Mouse (Mus musculus) WW6 (cell line): ENCODE data around the gene Acot8.
"Not testable (repeated sequence)": the region's sequence is repeated elsewhere in the genome, so short reads cannot be mapped to it uniquely, and the experiment has no call there.

ENCODE experiments used
- DNase-seq: peaks from one replicate; pipeline ENCODE4 v3.0.0-alpha.2; 2013; ENCODE audit warnings: low read depth, low spot score

The Acot8 gene

GRCm38 (mm10) chr2:164813557-164813956 lies 8.9 kb upstream of the Acot8 start:
- DNase-seq: no peak

DNA sequence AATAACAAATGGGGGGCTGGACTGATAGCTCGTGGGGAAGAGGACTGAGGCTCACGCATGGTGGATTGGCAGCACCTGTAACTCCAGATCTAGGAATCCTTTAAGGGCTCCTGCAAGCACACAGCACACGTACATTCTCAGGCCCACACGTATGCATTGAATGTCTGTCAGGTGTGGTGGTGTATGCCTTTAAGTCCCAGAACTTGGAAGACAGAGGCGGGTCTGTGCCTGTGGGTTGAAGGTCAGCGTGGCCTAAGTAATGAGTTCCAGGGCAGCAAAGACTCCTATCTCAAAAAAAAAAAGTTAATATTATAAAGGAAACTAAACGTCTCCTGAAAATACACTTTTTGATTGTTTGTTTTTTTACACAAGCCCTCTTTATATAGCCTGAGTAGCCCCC lies 1.9 kb upstream of the Acot8 start:
- no peak for DNase-seq

DNA sequence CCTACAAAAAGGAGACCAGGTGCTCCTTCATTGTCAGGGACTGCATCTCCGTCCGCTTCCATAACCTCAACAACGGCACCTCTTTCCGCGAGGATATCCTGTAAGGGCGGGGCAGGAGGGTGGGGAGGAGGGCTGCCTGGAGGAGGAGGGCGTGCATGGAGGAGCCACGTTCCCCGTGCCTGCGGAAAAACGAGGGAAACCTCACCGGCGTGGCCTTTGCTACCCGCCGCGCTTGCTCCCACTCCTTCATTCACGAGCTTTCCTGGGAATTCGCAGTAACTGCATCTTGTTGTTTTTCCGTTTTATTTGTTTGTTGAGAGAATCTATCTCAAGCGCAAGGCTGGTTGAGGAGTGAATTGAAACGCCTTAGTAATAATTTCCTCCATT lies 643 bp upstream of the Acot8 start:
- no peak for DNase-seq

- no peak for DNase-seq
Observed at GRCm38 (mm10) chr2:164803921-164804313, 765 bp downstream of the Acot8 start.

DNA sequence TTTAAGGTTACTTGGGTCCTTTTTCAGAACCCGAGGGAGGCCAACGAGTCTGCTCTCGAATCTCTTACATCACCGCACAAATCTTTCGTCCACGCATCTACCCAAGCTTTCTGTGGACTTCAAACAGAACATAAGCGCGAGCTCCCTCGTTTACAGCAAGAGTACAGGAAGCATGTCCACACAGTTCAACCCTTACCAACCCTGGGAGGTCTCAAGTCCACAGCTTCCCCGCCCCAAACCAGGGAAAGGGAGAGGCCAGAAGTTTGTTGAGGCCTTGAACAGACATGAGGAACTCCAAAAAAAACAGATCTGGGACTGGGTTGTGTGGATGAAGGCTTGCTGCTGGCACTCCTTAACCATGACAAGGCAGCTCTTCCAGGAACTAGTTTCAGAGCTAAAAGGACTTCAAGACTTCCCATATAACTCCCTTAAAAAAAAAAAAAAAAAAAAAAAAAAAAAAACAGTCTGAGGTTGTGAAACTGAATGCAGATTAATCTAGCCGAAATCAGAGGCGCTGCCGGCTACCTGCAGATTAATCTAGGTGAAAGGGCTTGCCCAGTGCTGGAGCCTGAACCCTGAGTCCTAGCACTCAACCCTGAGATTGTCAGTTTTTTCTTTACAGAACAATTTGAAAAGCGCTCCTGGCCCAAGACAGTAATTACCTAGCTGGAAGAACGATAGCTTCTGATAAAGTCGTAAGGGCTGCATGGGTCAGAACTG lies 1.3 kb downstream of the Acot8 start:
- DNase-seq: no peak

DNA sequence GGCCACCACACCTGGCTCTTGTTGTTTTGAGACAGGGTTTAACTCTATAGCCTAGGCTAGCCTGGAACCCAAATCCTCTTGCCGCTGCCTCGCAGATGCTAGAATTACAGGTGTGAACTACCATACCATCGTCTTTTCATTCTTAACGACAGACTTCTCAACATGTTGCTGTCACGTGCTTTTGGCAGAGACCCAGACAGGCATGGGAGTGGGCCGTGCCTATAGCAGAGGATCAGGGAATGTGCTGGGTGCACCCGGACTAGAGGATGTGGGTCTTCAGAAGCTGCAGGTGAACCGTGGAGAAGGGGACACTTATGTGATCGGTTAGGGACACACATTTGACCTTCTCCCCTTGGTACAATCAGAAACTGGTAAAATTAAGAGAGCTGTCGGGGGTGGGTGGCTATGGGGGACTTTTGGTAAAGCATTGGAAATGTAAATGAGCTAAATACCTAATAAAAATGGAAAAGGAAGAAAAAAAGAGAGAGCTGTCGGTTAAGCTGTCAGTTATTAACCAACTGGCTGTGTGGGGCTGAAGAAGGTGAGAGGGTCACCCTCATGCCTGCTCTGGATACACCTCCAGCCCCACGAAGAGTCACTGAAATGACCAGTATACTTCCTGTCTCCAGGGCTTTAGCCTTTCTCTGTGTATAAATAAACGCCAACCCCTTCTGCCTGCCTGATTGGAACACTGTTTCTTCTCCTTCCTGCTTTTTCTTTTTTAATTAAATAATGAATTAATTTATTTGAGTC lies 4.3 kb downstream of the Acot8 start:
- no peak for DNase-seq

DNA sequence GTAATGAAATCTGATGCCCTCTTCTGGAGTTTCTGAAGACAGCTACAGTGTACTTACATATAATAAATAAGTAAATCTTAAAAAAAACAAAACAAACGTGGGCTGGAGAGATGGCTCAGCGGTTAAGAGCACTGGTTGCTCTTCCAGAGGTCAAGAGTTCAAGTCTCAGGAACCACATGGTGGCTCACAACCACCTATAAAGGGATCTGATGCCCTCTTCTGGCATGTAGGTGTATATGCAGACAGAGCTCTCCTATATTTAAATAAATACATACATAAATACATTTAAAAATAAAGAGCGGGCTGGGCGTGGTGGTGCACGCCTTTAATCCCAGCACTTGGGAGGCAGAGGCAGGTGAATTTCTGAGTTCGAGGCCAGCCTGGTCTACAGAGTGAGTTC lies 6.1 kb downstream of the Acot8 start:
- DNase-seq: not testable (repeated sequence)

- DNase-seq: no peak
Observed at GRCm38 (mm10) chr2:164795868-164796267, 8.8 kb downstream of the Acot8 start.

GRCm38 (mm10) chr2:164794293-164794692 lies 10.4 kb downstream of the Acot8 start:
- DNase-seq: peak; percentile 64

- DNase-seq: no peak
Observed at GRCm38 (mm10) chr2:164793772-164794171, 10.9 kb downstream of the Acot8 start.

DNA sequence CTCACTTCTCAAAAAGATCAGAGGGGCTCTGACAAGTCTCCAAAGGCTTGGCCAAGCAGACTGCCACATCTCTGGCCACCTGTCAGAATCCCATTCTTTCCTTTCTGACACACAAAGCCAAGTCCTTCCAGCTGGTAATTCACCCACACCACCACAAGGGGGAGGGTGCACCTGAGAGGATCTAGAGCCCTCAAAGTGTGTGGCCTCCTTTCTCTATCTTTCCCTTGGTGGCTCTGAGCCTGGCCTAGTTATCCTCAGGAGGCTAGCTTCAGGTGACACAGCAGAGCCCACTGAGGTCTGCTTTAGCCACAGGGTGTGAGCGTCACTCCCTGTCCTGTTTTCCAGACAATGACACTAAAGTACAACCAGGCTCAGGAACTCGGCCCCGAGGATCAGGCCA lies 11.4 kb downstream of the Acot8 start:
- peak; percentile 71 for DNase-seq

DNA sequence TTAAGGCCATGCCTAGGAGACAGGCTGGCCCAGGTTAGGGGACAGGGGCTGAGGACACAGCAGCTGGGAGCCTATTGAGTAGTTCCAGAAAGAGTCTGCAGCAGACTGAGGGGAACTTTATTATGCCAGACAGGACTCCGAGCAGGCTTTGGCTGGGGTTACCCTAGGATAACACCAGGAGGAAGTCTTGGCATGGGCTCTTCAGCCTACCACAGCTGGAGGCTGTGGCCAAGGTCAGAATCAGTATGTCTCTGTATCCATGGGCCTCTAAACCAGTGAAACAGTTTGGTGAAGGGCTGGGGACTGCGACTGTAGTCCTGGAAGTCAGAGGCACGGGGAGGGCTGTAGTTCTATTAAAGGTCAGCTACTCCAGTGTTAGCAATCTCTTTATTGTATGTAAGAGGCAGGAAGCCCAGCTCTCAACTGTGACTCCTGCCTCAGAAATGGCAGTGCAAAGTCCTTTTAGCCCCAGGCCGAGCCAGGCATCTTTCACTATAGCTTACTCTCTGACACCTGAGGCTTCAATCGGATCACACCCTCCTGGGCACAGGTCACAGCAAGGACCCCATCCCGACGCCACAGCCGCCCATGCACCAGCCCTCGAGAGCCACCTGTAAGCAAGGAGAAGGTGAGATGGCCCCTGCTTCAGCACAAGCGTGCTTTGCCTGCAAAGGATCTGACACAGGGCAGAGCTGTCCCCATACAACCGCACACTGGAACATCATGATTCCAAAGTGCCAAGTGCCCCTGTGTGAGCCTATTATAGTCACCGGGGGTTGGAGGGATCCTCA lies 12.1 kb downstream of the Acot8 start:
- no peak for DNase-seq

DNA sequence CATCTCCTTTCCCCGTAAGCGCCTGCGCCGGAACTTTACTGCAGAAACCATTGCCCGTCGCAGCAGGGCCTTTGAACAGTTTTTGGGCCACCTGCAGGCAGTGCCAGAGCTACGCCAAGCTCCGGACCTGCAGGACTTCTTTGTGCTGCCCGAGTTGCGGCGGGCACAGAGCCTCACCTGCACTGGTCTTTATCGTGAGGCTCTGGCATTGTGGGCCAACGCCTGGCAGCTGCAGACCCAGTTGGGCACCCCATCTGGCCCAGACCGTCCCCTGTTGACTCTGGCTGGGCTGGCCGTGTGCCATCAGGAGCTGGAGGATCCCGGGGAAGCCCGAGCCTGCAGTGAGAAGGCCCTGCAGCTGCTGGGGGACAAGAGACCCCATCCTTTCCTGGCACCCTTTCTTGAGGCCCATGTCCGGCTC lies 12.8 kb downstream of the Acot8 start:
- no peak for DNase-seq

GRCm38 (mm10) chr2:164790451-164790850 lies 14.2 kb downstream of the Acot8 start:
- DNase-seq: no peak

GRCm38 (mm10) chr2:164788411-164788810 lies 16.3 kb downstream of the Acot8 start:
- no peak for DNase-seq

- no peak for DNase-seq
Observed at GRCm38 (mm10) chr2:164787779-164788178, 16.9 kb downstream of the Acot8 start.

- DNase-seq: no peak
Observed at GRCm38 (mm10) chr2:164787032-164787431, 17.6 kb downstream of the Acot8 start.

DNA sequence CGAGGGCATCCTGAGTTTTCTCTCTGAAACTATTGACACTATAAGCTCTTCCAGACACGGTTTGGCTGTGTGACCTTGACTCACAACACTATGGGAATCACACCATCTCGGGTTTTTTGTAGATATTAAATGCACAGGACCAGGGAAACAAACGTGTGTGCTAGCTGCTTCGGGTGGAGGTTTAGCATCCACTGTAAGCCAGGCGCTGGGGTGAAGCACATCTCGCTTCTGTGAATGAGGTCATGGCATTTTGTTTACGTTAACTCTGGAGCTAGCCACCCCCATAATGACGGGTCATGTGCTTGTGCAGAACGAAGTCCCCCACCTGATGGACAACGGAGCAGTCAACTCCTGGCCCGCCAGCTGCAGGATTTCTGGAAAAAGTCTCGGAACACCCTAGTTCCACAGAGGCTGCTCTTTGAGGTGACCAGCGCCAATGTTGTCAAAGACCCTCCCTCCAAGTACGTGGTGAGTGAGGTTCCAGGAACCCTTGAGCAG lies 18.2 kb downstream of the Acot8 start:
- DNase-seq: no peak

GRCm38 (mm10) chr2:164785481-164786387 lies 18.9 kb downstream of the Acot8 start, which contains the start of gene Snx21:
Gene Snx21 (plus strand): TSS chr2:164785823.
- no peak for DNase-seq

DNA sequence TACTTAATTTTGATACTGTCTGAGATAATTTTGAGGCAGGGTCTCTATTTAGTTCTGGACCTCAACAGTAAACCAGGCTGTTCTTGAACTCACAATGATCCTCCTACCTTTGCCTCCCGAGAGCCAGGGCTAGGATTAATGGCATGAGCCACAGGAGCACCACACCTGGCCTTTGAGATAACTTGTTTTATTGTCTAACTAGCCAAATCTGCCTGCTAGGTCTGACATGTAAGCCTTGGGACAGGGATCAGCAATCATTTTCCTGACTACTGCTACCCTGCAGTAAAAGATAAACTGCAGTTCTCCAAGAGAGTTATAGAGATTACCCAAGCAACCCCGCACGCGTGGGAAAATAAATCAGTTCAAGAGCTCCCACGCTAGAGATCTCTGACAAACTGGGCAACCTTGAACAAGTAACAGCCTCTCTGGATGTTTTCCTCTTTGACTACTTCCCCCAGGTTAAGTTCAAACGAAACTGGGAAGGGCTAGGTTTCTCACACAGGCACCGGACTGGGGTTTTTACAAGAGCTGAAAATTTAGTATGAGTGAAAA lies 19.7 kb downstream of the Acot8 start:
- DNase-seq: no peak
